Mouse (Mus musculus): ENCODE results near the gene Map2k1. TPM values are rescaled to one million over a fixed set of nuclear protein-coding genes. Genes with fewer than 3 reads are reported as not detected.
"Not testable (repeated sequence)": the region's sequence is repeated elsewhere in the genome, so short reads cannot be mapped to it uniquely, and the experiment has no call there.

The Map2k1 gene
- 10 to 100 TPM; 50.0 to 52.9 TPM for total RNA-seq (2021)
- long read RNA-seq, experiment 1, transcript Map2k1-201 (11 exons, 2,436 nt): major isoform, 100 of 109 reads
- long read RNA-seq, experiment 1, partial matches to known transcripts: 4 of 109 reads
- long read RNA-seq, experiment 1, other reads (novel, unspliced or antisense): 5 of 109 reads
- long read RNA-seq, experiment 2, transcript Map2k1-201 (11 exons, 2,436 nt): major isoform, 64 of 72 reads
- long read RNA-seq, experiment 2, partial matches to known transcripts: 4 of 72 reads
- long read RNA-seq, experiment 2, other reads (novel, unspliced or antisense): 4 of 72 reads

- DNase-seq: peak; percentile 100
- intact Hi-C loops (cut with DNase I): loop anchor here (1.0 to 5.0 kb wide), 3 partner anchors 22 to 74 kb away; partner anchors contain the start of gene Snapc5
Observed at GRCm38 (mm10) chr9:64253021-64253904, at the start of gene Map2k1. Gene Map2k1, minus strand, starts transcription at chr9:64253631.

- intact Hi-C loops (cut with DNase I); DNase-seq: not testable (repeated sequence)
Observed at GRCm38 (mm10) chr9:64303086-64303485, 49.7 kb upstream of the Map2k1 start.

GRCm38 (mm10) chr9:64282404-64282987 lies 29.1 kb upstream of the Map2k1 start:
- no peak for DNase-seq

GRCm38 (mm10) chr9:64281781-64282178 lies 28.3 kb upstream of the Map2k1 start:
- no peak for DNase-seq
- intact Hi-C loops (cut with DNase I): no loop called here

More at GRCm38 (mm10) chr9:64282404-64282987, 29.1 kb upstream of the Map2k1 start:
- intact Hi-C loops (cut with DNase I): no loop called here

GRCm38 (mm10) chr9:64281105-64281780 lies 27.8 kb upstream of the Map2k1 start, which contains the start of gene Tipin:
Gene Tipin, plus strand, starts transcription at chr9:64281581.
- peak; percentile 96 to 98 for DNase-seq
- intact Hi-C loops (cut with DNase I): no loop called here

- intact Hi-C loops (cut with DNase I): no loop called here
- no peak for DNase-seq
Observed at GRCm38 (mm10) chr9:64278665-64279310, 25.4 kb upstream of the Map2k1 start.

- peak; percentile 64 to 80 for DNase-seq
- intact Hi-C loops (cut with DNase I): no loop called here
Observed at GRCm38 (mm10) chr9:64277706-64278105, 24.3 kb upstream of the Map2k1 start.

- intact Hi-C loops (cut with DNase I): no loop called here
- no peak for DNase-seq
Observed at GRCm38 (mm10) chr9:64274919-64275318, 21.5 kb upstream of the Map2k1 start.

- intact Hi-C loops (cut with DNase I): no loop called here
- no peak for DNase-seq
Observed at GRCm38 (mm10) chr9:64274291-64274690, 20.9 kb upstream of the Map2k1 start.

DNA sequence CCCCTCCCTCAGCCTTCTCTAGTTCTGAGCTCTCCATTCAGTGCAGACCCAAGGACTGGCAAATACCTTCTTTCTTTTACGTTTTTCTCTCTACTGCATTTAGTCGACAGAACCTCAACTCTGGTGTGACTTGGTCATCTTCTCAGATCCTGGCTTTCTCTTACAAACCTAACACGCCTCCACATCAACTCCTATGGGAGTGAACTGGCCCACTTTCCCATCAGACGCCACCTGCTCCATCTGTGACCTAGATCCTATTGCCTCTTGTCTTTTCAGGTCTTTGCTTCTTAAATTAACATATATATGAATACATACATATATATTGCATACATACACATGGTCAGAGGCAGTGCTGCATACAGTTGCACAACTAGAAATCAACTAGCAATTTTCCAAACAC lies 20.3 kb upstream of the Map2k1 start:
- no peak for DNase-seq
- intact Hi-C loops (cut with DNase I): loop anchor here (2.0 kb wide), 1 partner anchor 135 kb away; no protein-coding TSS in a partner anchor

GRCm38 (mm10) chr9:64272611-64273010 lies 19.2 kb upstream of the Map2k1 start:
- intact Hi-C loops (cut with DNase I): loop anchor here (2.0 kb wide), 1 partner anchor 134 kb away; no protein-coding TSS in a partner anchor
- DNase-seq: peak; percentile 47 to 65

DNA sequence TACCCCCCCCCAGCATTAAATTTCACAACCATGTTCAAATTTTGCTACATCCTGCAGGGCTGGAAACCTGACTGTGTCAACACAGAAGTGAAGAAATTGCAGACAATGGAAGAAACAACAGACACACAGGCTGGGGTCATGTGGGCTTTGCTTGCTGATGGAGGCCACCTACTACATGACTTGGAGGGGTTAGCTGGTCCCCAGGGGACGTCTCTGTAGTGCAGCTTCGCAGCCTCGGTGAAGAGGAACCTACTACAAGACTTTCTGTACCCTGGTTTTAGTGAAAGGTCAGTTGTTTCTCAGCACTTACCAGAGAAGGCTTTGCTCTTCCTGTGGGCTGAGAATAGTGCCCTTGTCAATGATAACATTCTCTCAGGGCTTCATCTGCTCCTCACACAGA lies 17.8 kb upstream of the Map2k1 start:
- DNase-seq: no peak
- intact Hi-C loops (cut with DNase I): no loop called here

- intact Hi-C loops (cut with DNase I); DNase-seq: not testable (repeated sequence)
Observed at GRCm38 (mm10) chr9:64268836-64269235, 15.4 kb upstream of the Map2k1 start.

DNA sequence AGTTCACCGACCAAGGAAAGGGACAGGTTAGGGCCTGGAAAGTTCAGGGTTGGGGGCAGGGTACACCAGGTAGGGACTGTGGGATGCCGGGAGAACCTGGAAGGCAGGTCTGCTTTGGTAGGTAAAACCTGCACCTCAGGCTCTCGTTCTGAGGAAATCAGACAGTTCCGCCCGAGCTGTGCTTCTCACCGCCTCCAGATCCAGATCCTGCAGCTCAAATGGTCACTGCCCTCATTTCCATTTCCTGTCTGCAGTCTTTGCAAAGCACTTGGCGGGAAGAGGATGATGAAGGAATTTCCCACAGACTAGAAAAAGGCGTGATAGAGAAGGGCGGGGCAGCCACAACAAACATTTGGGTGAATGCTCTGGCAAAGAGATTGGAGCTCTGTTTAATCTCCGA lies 14.8 kb upstream of the Map2k1 start:
- no peak for DNase-seq
- intact Hi-C loops (cut with DNase I): no loop called here

DNA sequence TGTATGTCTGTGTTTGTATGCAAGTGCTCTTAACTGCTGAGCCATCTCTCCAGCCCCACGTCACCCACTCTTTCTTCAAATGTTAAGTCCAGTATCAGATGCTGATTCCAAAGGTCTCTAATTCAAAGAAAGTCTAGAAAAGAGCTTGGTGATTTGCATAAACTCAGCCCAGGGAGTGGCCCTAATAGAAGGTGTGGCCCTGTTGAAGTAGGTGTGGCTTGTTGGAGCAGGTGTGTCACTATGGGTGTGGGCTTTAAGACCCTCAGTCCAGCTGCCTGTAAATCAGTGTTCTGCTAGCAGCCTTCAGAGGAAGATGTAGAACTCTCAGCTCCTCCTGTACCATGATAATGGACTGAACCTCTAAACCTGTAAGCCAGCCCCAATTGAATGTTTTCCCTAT lies 13.8 kb upstream of the Map2k1 start:
- intact Hi-C loops (cut with DNase I): no loop called here
- DNase-seq: no peak

DNA sequence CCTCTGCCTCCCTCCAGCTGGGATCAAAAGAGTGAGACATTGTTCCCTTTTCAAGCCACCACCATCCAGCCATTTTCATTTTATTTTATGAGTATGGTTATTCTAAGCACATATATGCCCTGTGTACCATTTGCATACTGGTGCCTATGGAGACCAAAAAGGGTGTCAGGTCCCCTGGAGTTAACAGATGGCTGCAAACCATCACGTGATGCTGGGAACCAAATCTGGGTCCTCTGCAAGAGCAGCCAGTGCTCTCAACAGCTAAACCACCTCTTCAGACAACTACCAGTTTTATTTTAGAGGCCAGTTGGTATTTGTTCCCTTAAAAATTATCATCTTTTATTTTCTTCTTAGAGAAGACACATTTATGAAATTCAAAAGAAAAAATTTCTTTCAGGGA lies 11.4 kb upstream of the Map2k1 start:
- no peak for DNase-seq
- intact Hi-C loops (cut with DNase I): no loop called here

DNA sequence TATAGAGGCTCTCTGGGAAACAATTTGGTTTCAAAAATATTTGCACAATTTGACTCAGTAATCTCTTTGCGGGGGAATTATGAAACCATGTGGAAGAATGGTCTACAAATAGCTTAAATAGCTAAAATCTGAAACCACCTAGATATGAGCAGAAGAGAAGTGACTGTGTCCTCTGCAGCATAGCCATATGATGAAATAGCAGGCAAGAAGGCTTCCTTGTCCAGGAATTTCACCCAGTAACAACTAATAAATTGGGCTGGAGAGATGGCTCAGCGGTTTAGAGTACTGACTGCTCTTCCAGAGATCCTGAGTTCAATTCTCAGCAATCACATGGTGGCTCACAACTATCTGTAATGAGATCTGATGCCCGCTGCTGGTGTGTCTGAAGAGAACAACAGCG lies 7.6 kb upstream of the Map2k1 start:
- no peak for DNase-seq

GRCm38 (mm10) chr9:64259906-64260305 lies 6.5 kb upstream of the Map2k1 start:
- no peak for DNase-seq
- intact Hi-C loops (cut with DNase I): no loop called here

More for the DNA sequence above, 7.6 kb upstream of the Map2k1 start:
- intact Hi-C loops (cut with DNase I): no loop called here

GRCm38 (mm10) chr9:64256204-64256603 lies 2.8 kb upstream of the Map2k1 start:
- no peak for DNase-seq
- intact Hi-C loops (cut with DNase I): no loop called here

DNA sequence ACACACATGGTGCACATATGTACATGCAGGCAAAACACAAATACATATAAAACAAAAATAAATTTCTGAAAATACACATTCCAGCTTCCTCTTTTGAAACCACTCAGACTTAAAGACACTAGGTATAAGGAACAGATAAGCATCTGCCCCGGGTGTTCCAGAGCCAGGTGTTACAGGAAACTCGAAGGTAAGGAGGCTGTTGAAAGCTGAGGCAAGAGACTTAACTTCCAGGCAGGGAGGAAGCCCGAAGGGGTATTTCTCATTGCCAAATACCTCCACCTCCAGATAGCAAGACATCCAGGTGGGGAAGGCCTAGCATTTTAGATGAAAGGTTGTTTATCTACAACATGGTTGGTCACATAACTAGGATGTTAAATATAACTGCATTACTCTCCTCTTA lies 2.0 kb upstream of the Map2k1 start:
- DNase-seq: no peak
- intact Hi-C loops (cut with DNase I): no loop called here

Measured in heart, postnatal 14 days (tissue).